8 mouse cellular contexts compared by ENCODE assay signal in the genomic region with DNA sequence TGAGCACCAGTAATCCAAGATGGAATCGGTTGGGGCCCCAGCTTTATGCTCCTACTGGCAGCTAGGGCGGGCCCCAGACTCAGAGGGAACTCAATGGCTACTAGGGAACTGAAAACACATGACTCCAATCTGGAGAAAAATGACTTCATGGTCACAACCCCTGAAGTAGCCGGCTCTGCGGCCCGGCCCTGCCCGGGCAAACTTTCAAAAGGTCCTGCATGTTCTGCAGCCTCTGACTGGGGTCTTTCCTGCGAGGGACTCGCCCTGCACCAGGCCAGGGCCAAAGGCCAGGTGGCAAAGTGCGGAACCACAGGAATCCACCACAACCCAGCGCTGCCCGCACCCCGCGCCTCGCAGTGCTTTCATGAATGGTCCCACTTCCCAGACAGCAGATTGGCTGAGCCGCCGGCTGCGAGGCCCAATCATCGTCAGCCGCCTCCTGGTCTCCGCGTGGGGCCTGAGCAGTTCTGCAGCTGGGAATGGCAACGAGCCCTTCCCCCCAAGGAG.
A peak's percentile ranks its signal among the peaks of the same experiment; 100 is the strongest.
DNase-seq lines count a peak whose midpoint lies in the region; ATAC-seq and TF ChIP-seq lines count a peak whose summit lies in the region.

No protein-coding gene starts in this region.

- WGBS in cerebellum, adult 2 months: 3% methylated on average over 22 of the region's 22 CpGs
- WGBS in liver, postnatal 0 days (ENCODE audit: insufficient replicate concordance): under 1% methylated on average over 22 of the region's 22 CpGs
- under 1% methylated on average over 22 of the region's 22 CpGs for WGBS in neural tube, embryonic 13.5 days

- H3K27me3 ChIP-seq in cerebellum, adult 2 months (ENCODE audit: control insufficient read depth, insufficient read depth, low read length): no peaks in the 10 kb centered on the region
- no peaks in the 10 kb centered on the region for H3K27me3 ChIP-seq in liver, postnatal 0 days (ENCODE audit: insufficient read depth, low read length)
- H3K27me3 ChIP-seq in neural tube, embryonic 13.5 days: peaks cover 27% of the 10 kb centered on the region

- no peak for TF ChIP-seq EP300 in liver, postnatal 0 days (IDR thresholded peaks at IDR 0.05; ENCODE audit: low read depth)

- intact Hi-C loops in heart, postnatal 36 days (cut with DNase I): no loop called here

- no peak for TF ChIP-seq CTCF in cerebellum, adult 2 months (IDR thresholded peaks at IDR 0.05; ENCODE audit: borderline replicate concordance, insufficient read depth, low read depth, low read length)
- no peak for TF ChIP-seq CTCF in layer of hippocampus, adult 2 months (conservative IDR thresholded peaks at IDR 0.05)
- TF ChIP-seq CTCF in liver, postnatal 0 days (IDR thresholded peaks at IDR 0.05; ENCODE audit: low read depth): no peak

- H3K9ac ChIP-seq in liver, postnatal 0 days (replicated peaks): peak overlapping the region; percentile 34; the same call in 1 of the 2 replicates
- 0 out of 2 replicates have a peak overlapping the region, but pooled peaks have one; percentile 23 for H3K9ac ChIP-seq in neural tube, embryonic 13.5 days

- H3K36me3 ChIP-seq in liver, postnatal 0 days (replicated peaks; ENCODE audit: insufficient read depth, low read length): no peaks in the 10 kb centered on the region
- H3K36me3 ChIP-seq in neural tube, embryonic 13.5 days: no peaks in the 10 kb centered on the region

- ATAC-seq in liver, postnatal 0 days: peak; percentile 75
- peak; percentile 97 for ATAC-seq in neural tube, embryonic 13.5 days (ENCODE audit: low read depth)

- H3K4me1 ChIP-seq in cerebellum, adult 2 months (ENCODE audit: control insufficient read depth, insufficient read depth, low read length): no peaks in the 10 kb centered on the region; the same call in 1 of the 2 replicates
- H3K4me1 ChIP-seq in liver, postnatal 0 days (ENCODE audit: insufficient read depth): peaks cover 5% of the 10 kb centered on the region
- peaks cover 13% of the 10 kb centered on the region for H3K4me1 ChIP-seq in neural tube, embryonic 13.5 days (replicated peaks)

- H3K9me3 ChIP-seq in liver, postnatal 0 days (ENCODE audit: low read length): no peaks in the 10 kb centered on the region
- no peaks in the 10 kb centered on the region for H3K9me3 ChIP-seq in neural tube, embryonic 13.5 days

- no peak overlapping the region for H3K27ac ChIP-seq in cerebellum, adult 2 months (ENCODE audit: insufficient read depth, low read length)
- H3K27ac ChIP-seq in layer of hippocampus, adult 2 months: no peak overlapping the region
- H3K27ac ChIP-seq in liver, postnatal 0 days (ENCODE audit: low read depth): peak overlapping the region; percentile 22
- no peak overlapping the region for H3K27ac ChIP-seq in neural tube, embryonic 13.5 days (replicated peaks)

- H3K4me2 ChIP-seq in liver, postnatal 0 days (ENCODE audit: low read depth, low read length): peak overlapping the region; percentile 68
- H3K4me2 ChIP-seq in neural tube, embryonic 13.5 days: peak overlapping the region; percentile 65

- H3K4me3 ChIP-seq in cerebellum, adult 2 months (replicated peaks; ENCODE audit: insufficient read depth, low read depth, low read length): peak overlapping the region; percentile 37
- H3K4me3 ChIP-seq in layer of hippocampus, adult 2 months: peak overlapping the region; percentile 53
- H3K4me3 ChIP-seq in liver, postnatal 0 days (ENCODE audit: low read depth, low read length): 0 out of 2 replicates have a peak overlapping the region, but pooled peaks have one; percentile 8
- H3K4me3 ChIP-seq in neural tube, embryonic 13.5 days: peak overlapping the region; percentile 32

- TF ChIP-seq POLR2A in cerebellum, adult 2 months (IDR thresholded peaks at IDR 0.05; ENCODE audit: borderline replicate concordance, insufficient read depth, low read length): no peak

- DNase-seq in 3134 (ENCODE audit: extremely low read depth, insufficient read length, low spot score): peak; percentile 93
- DNase-seq in cerebellum, adult 2 months: peak; percentile 49 to 56
- peak; percentile 90 for DNase-seq in forelimb bud, embryonic 11.5 days (ENCODE audit: low read depth, low spot score)
- peak; percentile 78 to 86 for DNase-seq in heart, postnatal 36 days
- peak; percentile 67 to 74 for DNase-seq in layer of hippocampus, adult 2 months (ENCODE audit: low spot score in 2 of 2)
- peak; percentile 59 for DNase-seq in liver, postnatal 0 days
- DNase-seq in thymus, postnatal 0 days (ENCODE audit: low spot score): peak; percentile 62
